In the genomic region with DNA sequence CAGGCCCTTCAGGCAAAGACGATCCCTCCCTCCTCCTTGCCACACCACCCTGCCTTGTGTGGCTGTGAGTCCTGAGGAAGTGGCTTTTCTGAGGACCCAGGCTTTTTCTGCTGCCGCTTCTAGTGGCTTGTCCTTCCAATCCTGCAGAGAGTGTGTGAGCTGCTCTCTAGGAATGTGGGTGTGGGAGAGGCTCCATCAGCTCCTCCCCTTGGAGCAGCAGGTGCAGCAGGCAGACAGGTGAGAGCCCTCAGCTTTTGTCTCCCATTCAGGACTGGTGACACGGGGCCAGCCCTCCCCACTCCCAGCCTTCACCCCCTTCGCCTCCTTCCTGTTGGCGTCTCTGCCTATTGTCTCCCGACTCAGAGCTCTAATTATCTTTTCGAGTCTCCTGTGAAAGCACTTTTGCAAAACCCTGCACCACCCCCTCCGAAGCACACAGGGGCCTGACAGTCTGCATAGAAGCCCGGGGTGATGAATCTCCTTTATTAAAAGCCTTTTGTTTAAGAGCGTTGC, we compare ENCODE assay signal across 10 mouse cellular contexts.
DNase-seq lines count a peak whose midpoint lies in the region; ATAC-seq and TF ChIP-seq lines count a peak whose summit lies in the region.
"Had no signal": no experiment of that assay in that cellular context is flagged by ENCODE, and none has a peak within 500 bp of the region (broad histone marks: within the 10 kb centered on the region; RNA-seq: fewer than 3 reads in every experiment).

No protein-coding gene starts in this region.

- no peak overlapping the region for H3K9ac ChIP-seq in lung, embryonic 15.5 days
- H3K9ac ChIP-seq in embryonic facial prominence, embryonic 13.5 days: no peak overlapping the region
- peak overlapping the region; percentile 13; the same call in 1 of the 2 replicates for H3K9ac ChIP-seq in hindbrain, postnatal 0 days (replicated peaks; ENCODE audit: low read length)
- no peak overlapping the region for H3K9ac ChIP-seq in stomach, embryonic 14.5 days (replicated peaks; ENCODE audit: low read depth, low read length)

- no peak for TF ChIP-seq POLR2A in lung, adult 2 months (IDR thresholded peaks at IDR 0.05; ENCODE audit: borderline replicate concordance, extremely low read depth, low read depth, low read length)
- no peak for TF ChIP-seq POLR2A in thymus, adult 2 months (IDR thresholded peaks at IDR 0.05; ENCODE audit: control insufficient read depth, extremely low read depth, insufficient read depth, low read length, poor library complexity)

- intact Hi-C loops in heart, postnatal 10 days (cut with DNase I): no loop called here

- H3K9me3 ChIP-seq in lung, embryonic 15.5 days: no peaks in the 10 kb centered on the region
- H3K9me3 ChIP-seq in embryonic facial prominence, embryonic 13.5 days: no peaks in the 10 kb centered on the region
- H3K9me3 ChIP-seq in hindbrain, postnatal 0 days (ENCODE audit: low read length): no peaks in the 10 kb centered on the region
- no peaks in the 10 kb centered on the region for H3K9me3 ChIP-seq in stomach, embryonic 14.5 days (ENCODE audit: control insufficient read depth, low read depth, low read length)

- H3K27me3 ChIP-seq in lung, embryonic 15.5 days: no peaks in the 10 kb centered on the region; the same call in 1 of the 2 replicates
- peaks cover 34% of the 10 kb centered on the region for H3K27me3 ChIP-seq in embryonic facial prominence, embryonic 13.5 days
- no peaks in the 10 kb centered on the region for H3K27me3 ChIP-seq in hindbrain, postnatal 0 days (ENCODE audit: insufficient read depth, low read length)
- no peaks in the 10 kb centered on the region for H3K27me3 ChIP-seq in stomach, embryonic 14.5 days (ENCODE audit: control insufficient read depth, insufficient read depth, low read length)
- no peaks in the 10 kb centered on the region for H3K27me3 ChIP-seq in thymus, adult 2 months (ENCODE audit: control insufficient read depth, insufficient read depth, low read length)

- 0 out of 2 replicates have a peak overlapping the region, but pooled peaks have one; percentile 24 for H3K4me2 ChIP-seq in lung, embryonic 15.5 days
- peak overlapping the region; percentile 18; the same call in 1 of the 2 replicates for H3K4me2 ChIP-seq in embryonic facial prominence, embryonic 13.5 days
- peak overlapping the region; percentile 39 for H3K4me2 ChIP-seq in hindbrain, postnatal 0 days (ENCODE audit: low read depth, low read length)
- peak overlapping the region; percentile 17; the same call in 1 of the 2 replicates for H3K4me2 ChIP-seq in stomach, embryonic 14.5 days (replicated peaks; ENCODE audit: low read depth, low read length)
- H3K4me2 ChIP-seq: liver, embryonic 11.5 days had no signal

- no peak for TF ChIP-seq CTCF in lung, adult 2 months (IDR thresholded peaks at IDR 0.05; ENCODE audit: insufficient read depth, low read length)
- TF ChIP-seq CTCF in hindbrain, postnatal 0 days (IDR thresholded peaks at IDR 0.05; ENCODE audit: low read depth): no peak
- TF ChIP-seq CTCF in thymus, adult 2 months (IDR thresholded peaks at IDR 0.05; ENCODE audit: borderline replicate concordance, control insufficient read depth, extremely low read depth, insufficient read depth, low read length, poor library complexity): no peak

- H3K4me3 ChIP-seq in lung, embryonic 15.5 days: no peak overlapping the region
- no peak overlapping the region for H3K4me3 ChIP-seq in lung, adult 2 months (replicated peaks; ENCODE audit: extremely low read depth, low read depth, low read length)
- H3K4me3 ChIP-seq in embryonic facial prominence, embryonic 13.5 days: no peak overlapping the region
- H3K4me3 ChIP-seq in hindbrain, postnatal 0 days (ENCODE audit: low read length): no peak overlapping the region
- H3K4me3 ChIP-seq in stomach, embryonic 14.5 days (ENCODE audit: low read depth, low read length): no peak overlapping the region
- no peak overlapping the region for H3K4me3 ChIP-seq in thymus, adult 2 months (ENCODE audit: control insufficient read depth, insufficient read depth, low read length)

- no peak overlapping the region for H3K27ac ChIP-seq in lung, embryonic 15.5 days
- no peak overlapping the region for H3K27ac ChIP-seq in embryonic facial prominence, embryonic 13.5 days
- no peak overlapping the region for H3K27ac ChIP-seq in hindbrain, postnatal 0 days
- H3K27ac ChIP-seq in stomach, embryonic 14.5 days (ENCODE audit: low read length): no peak overlapping the region
- no peak overlapping the region for H3K27ac ChIP-seq in thymus, adult 2 months (ENCODE audit: control insufficient read depth, insufficient read depth, low read length)

- DNase-seq in lung, adult 2 months: no peak
- peak; percentile 44 for DNase-seq in hindbrain, postnatal 0 days (ENCODE audit: low spot score)
- no peak for DNase-seq in heart, postnatal 10 days
- DNase-seq in thymus, adult 2 months: no peak
- no peak for DNase-seq in liver
- DNase-seq: gastrocnemius, postnatal 36 days had no signal

- ATAC-seq in lung, embryonic 15.5 days (ENCODE audit: borderline replicate concordance, extremely low read depth, low FRiP score, low TSS enrichment): peak; percentile 63; the same call in 1 of the 2 replicates
- 0 out of 2 replicates have a peak, but pooled peaks have one; percentile 38 for ATAC-seq in embryonic facial prominence, embryonic 13.5 days (ENCODE audit: insufficient number of reproducible peaks, insufficient read depth, low FRiP score, low TSS enrichment, low read depth)
- 0 out of 2 replicates have a peak, but pooled peaks have one; percentile 21 for ATAC-seq in hindbrain, postnatal 0 days
- ATAC-seq in stomach, embryonic 14.5 days (ENCODE audit: insufficient number of reproducible peaks, insufficient read depth, low FRiP score, low read depth): peak; percentile 70; the same call in 1 of the 2 replicates

- H3K36me3 ChIP-seq in lung, embryonic 15.5 days: no peaks in the 10 kb centered on the region
- no peaks in the 10 kb centered on the region for H3K36me3 ChIP-seq in embryonic facial prominence, embryonic 13.5 days
- H3K36me3 ChIP-seq in hindbrain, postnatal 0 days (ENCODE audit: insufficient read depth, low read length): no peaks in the 10 kb centered on the region
- no peaks in the 10 kb centered on the region for H3K36me3 ChIP-seq in stomach, embryonic 14.5 days (ENCODE audit: control insufficient read depth, insufficient read depth, low read length)
- no peaks in the 10 kb centered on the region for H3K36me3 ChIP-seq in thymus, adult 2 months (ENCODE audit: control insufficient read depth, insufficient read depth, low read length)

- no peaks in the 10 kb centered on the region for H3K4me1 ChIP-seq in lung, embryonic 15.5 days
- H3K4me1 ChIP-seq in lung, adult 2 months (ENCODE audit: control insufficient read depth, insufficient read depth, low read length): no peaks in the 10 kb centered on the region
- 0 out of 2 replicates have a peak, but pooled peaks cover 2% of the 10 kb centered on the region for H3K4me1 ChIP-seq in embryonic facial prominence, embryonic 13.5 days
- peaks cover 3% of the 10 kb centered on the region; the same call in 1 of the 2 replicates for H3K4me1 ChIP-seq in hindbrain, postnatal 0 days (ENCODE audit: insufficient read depth, low read length)
- H3K4me1 ChIP-seq in stomach, embryonic 14.5 days (ENCODE audit: control insufficient read depth, insufficient read depth, low read length): 0 out of 2 replicates have a peak, but pooled peaks cover 3% of the 10 kb centered on the region
- no peaks in the 10 kb centered on the region for H3K4me1 ChIP-seq in thymus, adult 2 months (replicated peaks; ENCODE audit: control insufficient read depth, insufficient read depth, low read length)

- WGBS in lung, embryonic 15.5 days: 6% methylated on average over 10 of the region's 10 CpGs
- 6% methylated on average over 10 of the region's 10 CpGs for WGBS in lung, adult 2 months
- 3% methylated on average over 10 of the region's 10 CpGs for WGBS in embryonic facial prominence, embryonic 13.5 days
- 3% methylated on average over 10 of the region's 10 CpGs for WGBS in hindbrain, postnatal 0 days
- WGBS in stomach, embryonic 14.5 days: 5% methylated on average over 10 of the region's 10 CpGs
- WGBS in thymus, adult 2 months: 9% methylated on average over 10 of the region's 10 CpGs
